Mouse (Mus musculus): Measurements from ENCODE around the gene Msl2. TPM values are rescaled to one million over a fixed set of nuclear protein-coding genes. Genes with fewer than 3 reads are reported as not detected.

Gene Msl2
- polyA plus RNA-seq (2014; fragmentation: Nextera tagmentation; extraction: Ambion mirVana) = 7.8 and 9.9 TPM in 2 replicates

DNA sequence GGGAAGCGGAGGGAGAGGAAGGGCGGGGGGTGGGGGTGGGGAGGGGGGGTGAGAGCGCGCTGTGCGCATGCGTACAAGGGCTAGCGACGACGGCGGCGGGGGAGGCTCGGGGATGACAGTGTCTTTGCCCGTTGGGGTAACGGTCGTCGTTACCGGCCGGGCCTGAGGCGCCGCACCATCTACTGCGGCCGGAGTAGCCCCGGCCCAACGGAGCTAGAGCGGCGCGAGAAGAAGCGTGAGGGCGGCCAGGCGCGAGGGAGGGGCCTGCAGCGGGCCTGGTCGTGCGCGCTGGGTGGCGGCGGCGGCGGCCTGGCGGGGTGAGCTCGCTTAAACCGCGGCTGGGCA is at the start of gene Msl2:
TSS of gene Msl2 (plus strand) at position 115 of the 345 bp plus-strand sequence.
- H3K9me3 ChIP-seq (ENCODE audit: control insufficient read depth, low read depth, low read length) = no peaks in the 10 kb centered on the region
- no peaks in the 10 kb centered on the region for H3K36me3 ChIP-seq (ENCODE audit: control insufficient read depth, insufficient read depth, low read length)
- peak within 1 kb of the TSS; percentile 96 for H3K9ac ChIP-seq (replicated peaks; ENCODE audit: low read depth, low read length)
- H3K27ac ChIP-seq (ENCODE audit: low read length) = peak within 1 kb of the TSS; percentile 100
- WGBS = 0% methylated on average over 30 of the region's 43 CpGs
- peak; percentile 62; the same call in 1 of the 2 replicates for ATAC-seq (ENCODE audit: insufficient number of reproducible peaks, insufficient read depth, low FRiP score, low read depth)
- H3K4me1 ChIP-seq (ENCODE audit: control insufficient read depth, insufficient read depth, low read length) = peaks cover 12% of the 10 kb centered on the region
- H3K4me2 ChIP-seq (replicated peaks; ENCODE audit: low read depth, low read length) = peak within 1 kb of the TSS; percentile 88
- no peaks in the 10 kb centered on the region for H3K27me3 ChIP-seq (ENCODE audit: control insufficient read depth, insufficient read depth, low read length)
- H3K4me3 ChIP-seq (ENCODE audit: low read depth, low read length) = peak within 1 kb of the TSS; percentile 75

DNA sequence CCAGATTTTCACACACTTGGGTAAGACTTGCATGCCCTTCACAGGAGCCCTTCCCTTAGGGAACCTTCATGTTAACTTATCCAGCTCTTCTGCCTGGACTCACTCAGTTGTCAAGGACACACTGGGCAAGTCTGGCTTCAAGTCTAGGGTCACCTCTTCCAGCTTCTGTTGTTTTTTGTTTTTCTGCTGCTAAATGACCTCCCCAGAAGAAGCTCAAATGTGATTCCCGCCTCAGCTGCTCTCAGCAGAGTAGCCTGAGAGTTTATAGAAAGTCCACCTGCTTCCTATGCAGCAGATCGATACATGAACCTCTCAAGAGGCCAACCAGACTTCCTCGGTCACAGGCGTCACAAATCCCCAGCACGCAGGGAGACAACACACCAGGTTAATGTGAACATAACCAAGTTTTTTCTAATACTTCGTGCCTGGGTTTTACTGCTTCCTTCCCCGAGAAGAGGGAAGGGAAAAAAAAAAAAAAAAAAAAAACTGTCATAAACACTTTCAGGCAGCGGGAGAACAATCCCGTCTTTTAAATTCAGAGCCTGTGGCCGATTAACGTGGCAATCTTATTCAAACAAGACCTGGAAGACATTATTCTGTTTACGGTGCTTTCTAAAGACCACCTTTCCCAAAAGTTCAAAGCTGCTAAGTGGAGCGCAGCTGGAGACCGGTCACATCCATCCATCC is 40.0 kb upstream of the Msl2 start:
- peak overlapping the region; percentile 42 for H3K9ac ChIP-seq (replicated peaks; ENCODE audit: low read depth, low read length)
- ATAC-seq (ENCODE audit: insufficient number of reproducible peaks, insufficient read depth, low FRiP score, low read depth) = no peak
- peaks cover 12% of the 10 kb centered on the region; the same call in 1 of the 2 replicates for H3K4me1 ChIP-seq (ENCODE audit: control insufficient read depth, insufficient read depth, low read length)
- H3K9me3 ChIP-seq (ENCODE audit: control insufficient read depth, low read depth, low read length) = no peaks in the 10 kb centered on the region
- WGBS = 4% methylated on average over 14 of the region's 14 CpGs
- no peaks in the 10 kb centered on the region for H3K27me3 ChIP-seq (ENCODE audit: control insufficient read depth, insufficient read depth, low read length)
- peak overlapping the region; percentile 56 for H3K4me3 ChIP-seq (ENCODE audit: low read depth, low read length)
- peak overlapping the region; percentile 61 for H3K4me2 ChIP-seq (replicated peaks; ENCODE audit: low read depth, low read length)
- peaks cover 6% of the 10 kb centered on the region; the same call in 1 of the 2 replicates for H3K36me3 ChIP-seq (ENCODE audit: control insufficient read depth, insufficient read depth, low read length)
- peak overlapping the region; percentile 96 for H3K27ac ChIP-seq (ENCODE audit: low read length)

DNA sequence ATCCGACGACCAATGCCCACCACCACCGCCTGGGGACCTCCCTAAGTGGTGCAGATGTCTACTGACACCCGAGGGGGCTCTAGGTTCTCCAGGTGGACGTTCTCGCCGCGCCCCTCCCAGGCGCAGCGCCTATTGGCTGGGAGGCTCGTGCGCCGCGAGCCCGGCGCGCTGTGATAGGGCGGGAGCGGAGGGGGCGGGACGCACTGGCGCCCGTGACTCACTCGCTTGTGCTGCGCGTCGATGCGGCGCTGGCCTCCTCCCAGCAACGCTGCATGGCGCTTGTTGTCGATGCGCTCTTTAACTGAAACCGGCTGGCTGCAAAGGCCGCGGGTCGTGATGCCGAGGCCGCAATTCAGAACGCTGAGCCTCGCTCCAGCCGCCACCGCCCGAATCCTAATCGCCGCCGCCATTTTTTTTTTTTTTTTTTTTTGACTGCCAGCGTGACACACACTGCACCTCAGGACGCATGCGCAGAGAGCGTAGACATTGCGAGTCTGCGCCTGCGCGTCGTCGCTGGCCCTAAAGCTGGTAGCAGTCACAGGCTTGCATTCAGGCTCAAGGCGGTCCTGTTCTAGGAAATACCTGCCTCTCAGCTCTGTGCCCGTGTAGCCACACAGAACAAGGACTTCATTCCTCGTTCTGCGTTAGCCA is 39.3 kb upstream of the Msl2 start, which contains the start of gene Pccb:
TSS of gene Pccb (minus strand) at position 451 of the 651 bp plus-strand sequence.
- H3K4me1 ChIP-seq (ENCODE audit: control insufficient read depth, insufficient read depth, low read length) = peaks cover 12% of the 10 kb centered on the region; the same call in 1 of the 2 replicates
- peak within 1 kb of the TSS; percentile 61 for H3K4me2 ChIP-seq (replicated peaks; ENCODE audit: low read depth, low read length)
- 0 out of 2 replicates have a peak, but pooled peaks cover 3% of the 10 kb centered on the region for H3K36me3 ChIP-seq (ENCODE audit: control insufficient read depth, insufficient read depth, low read length)
- H3K9me3 ChIP-seq (ENCODE audit: control insufficient read depth, low read depth, low read length) = no peaks in the 10 kb centered on the region
- peak within 1 kb of the TSS; percentile 96 for H3K27ac ChIP-seq (ENCODE audit: low read length)
- H3K9ac ChIP-seq (replicated peaks; ENCODE audit: low read depth, low read length) = peak within 1 kb of the TSS; percentile 42
- under 1% methylated on average over 60 of the region's 61 CpGs for WGBS
- peak within 1 kb of the TSS; percentile 56 for H3K4me3 ChIP-seq (ENCODE audit: low read depth, low read length)
- peak; percentile 98 for ATAC-seq (ENCODE audit: insufficient number of reproducible peaks, insufficient read depth, low FRiP score, low read depth)
- H3K27me3 ChIP-seq (ENCODE audit: control insufficient read depth, insufficient read depth, low read length) = no peaks in the 10 kb centered on the region

DNA sequence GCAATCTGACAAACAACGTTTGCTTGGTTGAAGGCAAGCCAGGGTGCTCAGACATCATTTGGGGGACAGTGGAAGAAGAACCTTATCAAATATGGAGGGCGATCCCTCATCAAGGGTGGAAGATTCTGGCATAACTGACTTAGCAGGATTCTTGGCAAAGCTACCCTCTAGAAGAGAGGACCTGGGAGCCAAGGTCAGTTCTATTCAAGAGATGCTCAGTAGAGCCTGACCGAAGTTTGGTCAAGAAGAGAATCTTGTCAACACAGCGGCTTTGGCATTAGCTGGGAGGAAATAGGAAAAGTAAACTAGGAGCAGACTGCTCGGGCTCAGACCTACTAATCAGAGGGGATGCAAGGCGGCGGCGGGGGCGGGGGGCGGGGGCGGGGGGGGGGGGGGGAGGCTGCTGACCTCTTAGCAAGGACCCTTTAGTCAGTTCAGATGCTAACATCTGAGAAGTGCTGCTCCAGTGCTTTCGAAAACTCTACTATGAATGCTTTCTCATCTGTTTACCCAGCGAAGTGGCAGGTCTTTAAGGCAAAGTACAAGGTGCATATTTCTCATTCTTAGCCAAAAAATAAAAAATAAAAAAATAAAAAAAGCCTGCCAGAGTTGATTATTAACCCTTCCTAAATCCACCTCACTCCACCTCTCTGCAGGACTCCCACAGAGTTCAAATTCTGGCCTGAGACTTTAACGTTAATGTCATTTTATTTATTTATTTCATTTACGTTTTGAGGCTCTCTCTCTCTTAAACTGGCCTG is 37.9 kb upstream of the Msl2 start:
- Histone ChIP-seq H3K4me2 (replicated peaks; ENCODE audit: low read depth, low read length) (no peak overlapping the region), H3K9me3 (ENCODE audit: control insufficient read depth, low read depth, low read length) (no peaks in the 10 kb centered on the region), H3K9ac (replicated peaks; ENCODE audit: low read depth, low read length) (no peak overlapping the region), H3K4me1 (ENCODE audit: control insufficient read depth, insufficient read depth, low read length) (peaks cover 12% of the 10 kb centered on the region; the same call in 1 of the 2 replicates), H3K36me3 (ENCODE audit: control insufficient read depth, insufficient read depth, low read length) (0 out of 2 replicates have a peak, but pooled peaks cover 3% of the 10 kb centered on the region), H3K4me3 (ENCODE audit: low read depth, low read length) (no peak overlapping the region), H3K27ac (ENCODE audit: low read length) (no peak overlapping the region), H3K27me3 (ENCODE audit: control insufficient read depth, insufficient read depth, low read length) (no peaks in the 10 kb centered on the region)
- ATAC-seq (ENCODE audit: insufficient number of reproducible peaks, insufficient read depth, low FRiP score, low read depth) = no peak
- WGBS = 76% methylated on average over 14 of the region's 15 CpGs

DNA sequence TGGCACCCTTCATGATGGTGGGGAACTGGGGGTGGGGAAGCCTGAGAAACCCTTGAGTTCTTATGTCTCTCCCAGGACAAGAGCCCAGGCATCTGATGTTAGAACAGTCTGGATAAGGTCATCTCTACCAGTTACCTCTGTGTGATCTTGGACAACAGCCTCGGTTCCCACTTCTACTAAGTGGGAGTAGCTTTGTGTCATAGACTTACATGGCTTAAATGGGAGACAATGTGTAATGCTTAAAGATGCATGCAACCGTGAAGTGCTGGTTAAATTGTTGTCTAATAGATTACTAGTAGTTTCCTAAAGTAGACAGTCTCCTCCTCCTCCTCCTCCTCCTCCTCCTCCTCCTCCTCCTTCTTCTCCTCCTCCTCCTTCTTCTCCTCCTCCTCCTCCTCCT is 37.0 kb upstream of the Msl2 start:
- ATAC-seq (ENCODE audit: insufficient number of reproducible peaks, insufficient read depth, low FRiP score, low read depth) = no peak
- 76% methylated on average over 2 of the region's 2 CpGs for WGBS
- Histone ChIP-seq H3K4me1 (ENCODE audit: control insufficient read depth, insufficient read depth, low read length) (peaks cover 12% of the 10 kb centered on the region; the same call in 1 of the 2 replicates), H3K4me2 (replicated peaks; ENCODE audit: low read depth, low read length) (no peak overlapping the region), H3K36me3 (ENCODE audit: control insufficient read depth, insufficient read depth, low read length) (no peaks in the 10 kb centered on the region), H3K27me3 (ENCODE audit: control insufficient read depth, insufficient read depth, low read length) (no peaks in the 10 kb centered on the region), H3K9me3 (ENCODE audit: control insufficient read depth, low read depth, low read length) (no peaks in the 10 kb centered on the region), H3K4me3 (ENCODE audit: low read depth, low read length) (no peak overlapping the region), H3K9ac (replicated peaks; ENCODE audit: low read depth, low read length) (no peak overlapping the region), H3K27ac (ENCODE audit: low read length) (no peak overlapping the region)

DNA sequence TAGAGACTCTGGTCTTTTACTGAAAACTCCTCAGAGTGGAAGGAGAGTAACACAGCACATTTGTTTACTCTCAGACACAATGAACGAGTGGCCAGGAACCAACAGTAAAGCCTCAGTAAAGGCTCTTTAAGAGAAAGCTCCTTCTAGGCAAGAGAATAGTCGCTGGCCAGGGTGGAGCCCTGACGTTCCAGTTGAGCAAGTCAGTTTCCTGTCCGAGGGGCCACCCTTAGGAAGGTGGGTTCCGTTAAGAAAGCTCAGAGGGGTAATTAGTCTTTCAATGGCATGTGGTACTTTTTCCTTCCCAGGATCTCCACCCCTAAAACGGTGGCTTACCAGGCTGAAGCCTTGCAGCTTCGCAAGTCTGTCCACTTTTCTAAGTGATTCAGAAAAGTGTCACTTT is 36.5 kb upstream of the Msl2 start:
- Histone ChIP-seq H3K4me1 (ENCODE audit: control insufficient read depth, insufficient read depth, low read length) (peaks cover 12% of the 10 kb centered on the region; the same call in 1 of the 2 replicates), H3K9ac (replicated peaks; ENCODE audit: low read depth, low read length) (no peak overlapping the region), H3K27ac (ENCODE audit: low read length) (peak overlapping the region; percentile 24; the same call in 1 of the 2 replicates), H3K36me3 (ENCODE audit: control insufficient read depth, insufficient read depth, low read length) (no peaks in the 10 kb centered on the region), H3K27me3 (ENCODE audit: control insufficient read depth, insufficient read depth, low read length) (no peaks in the 10 kb centered on the region), H3K9me3 (ENCODE audit: control insufficient read depth, low read depth, low read length) (no peaks in the 10 kb centered on the region), H3K4me2 (replicated peaks; ENCODE audit: low read depth, low read length) (no peak overlapping the region), H3K4me3 (ENCODE audit: low read depth, low read length) (no peak overlapping the region)
- WGBS = 36% methylated on average over 7 of the region's 7 CpGs
- no peak for ATAC-seq (ENCODE audit: insufficient number of reproducible peaks, insufficient read depth, low FRiP score, low read depth)

DNA sequence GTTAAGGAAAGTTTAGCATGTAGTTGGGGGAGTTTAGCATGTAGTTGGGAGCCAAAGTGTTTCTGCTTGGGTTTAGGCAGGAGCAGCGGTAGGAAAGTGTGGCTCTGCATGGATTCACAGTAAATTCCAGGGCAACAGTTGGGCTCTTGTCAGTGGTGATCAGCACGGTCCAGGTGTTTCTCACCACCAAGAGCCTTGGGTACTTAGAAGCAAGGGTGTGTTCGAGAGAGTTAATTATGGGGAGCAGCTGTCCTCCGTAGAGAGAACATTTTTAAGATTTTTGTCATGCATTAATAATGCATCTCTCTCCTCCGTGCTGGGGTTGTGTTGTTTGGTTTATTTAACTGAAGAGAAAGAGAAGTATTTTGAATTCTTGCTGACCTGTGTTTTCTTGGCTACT is 35.3 kb upstream of the Msl2 start:
- WGBS = 29% methylated on average over 5 of the region's 5 CpGs
- no peak overlapping the region for H3K27ac ChIP-seq (ENCODE audit: low read length)
- H3K4me1 ChIP-seq (ENCODE audit: control insufficient read depth, insufficient read depth, low read length) = peaks cover 8% of the 10 kb centered on the region; the same call in 1 of the 2 replicates
- no peak overlapping the region for H3K9ac ChIP-seq (replicated peaks; ENCODE audit: low read depth, low read length)
- H3K36me3 ChIP-seq (ENCODE audit: control insufficient read depth, insufficient read depth, low read length) = no peaks in the 10 kb centered on the region
- H3K27me3 ChIP-seq (ENCODE audit: control insufficient read depth, insufficient read depth, low read length) = no peaks in the 10 kb centered on the region
- no peak overlapping the region for H3K4me3 ChIP-seq (ENCODE audit: low read depth, low read length)
- H3K9me3 ChIP-seq (ENCODE audit: control insufficient read depth, low read depth, low read length) = no peaks in the 10 kb centered on the region
- ATAC-seq (ENCODE audit: insufficient number of reproducible peaks, insufficient read depth, low FRiP score, low read depth) = no peak
- no peak overlapping the region for H3K4me2 ChIP-seq (replicated peaks; ENCODE audit: low read depth, low read length)

DNA sequence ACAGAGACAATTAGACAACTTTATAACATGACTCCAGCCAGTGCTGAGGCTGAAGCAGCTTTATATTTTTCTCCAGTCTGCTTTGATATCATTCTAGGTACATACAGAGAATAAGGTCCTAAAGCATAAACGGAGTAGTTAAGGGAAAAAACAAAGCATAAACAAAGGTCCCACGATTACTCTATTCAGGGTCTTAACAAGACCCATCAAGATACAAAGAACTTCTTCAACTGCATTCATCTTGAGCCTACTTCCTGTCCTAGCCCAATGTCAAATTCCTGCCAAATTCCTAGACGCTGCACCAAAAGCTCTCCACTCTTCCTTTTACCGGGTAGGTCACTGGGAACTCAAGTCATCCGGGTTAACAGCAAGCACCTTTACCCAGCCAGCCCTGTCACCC is 32.4 kb upstream of the Msl2 start:
- Histone ChIP-seq H3K27me3 (ENCODE audit: control insufficient read depth, insufficient read depth, low read length) (no peaks in the 10 kb centered on the region), H3K9me3 (ENCODE audit: control insufficient read depth, low read depth, low read length) (no peaks in the 10 kb centered on the region)
- 71% methylated on average over 5 of the region's 5 CpGs for WGBS

More for the DNA sequence above, 32.4 kb upstream of the Msl2 start:
- no peak for ATAC-seq (ENCODE audit: insufficient number of reproducible peaks, insufficient read depth, low FRiP score, low read depth)
- Histone ChIP-seq H3K4me1 (ENCODE audit: control insufficient read depth, insufficient read depth, low read length) (peaks cover 15% of the 10 kb centered on the region; the same call in 1 of the 2 replicates), H3K27ac (ENCODE audit: low read length) (no peak overlapping the region), H3K36me3 (ENCODE audit: control insufficient read depth, insufficient read depth, low read length) (no peaks in the 10 kb centered on the region), H3K4me2 (replicated peaks; ENCODE audit: low read depth, low read length) (no peak overlapping the region), H3K9ac (replicated peaks; ENCODE audit: low read depth, low read length) (no peak overlapping the region), H3K4me3 (ENCODE audit: low read depth, low read length) (no peak overlapping the region)
